Mouse (Mus musculus): ENCODE data around the gene Slc12a8. TPM values are rescaled to one million over a fixed set of nuclear protein-coding genes. Genes with fewer than 3 reads are reported as not detected.
A peak's percentile ranks its signal among the peaks of the same experiment; 100 is the strongest.

The Slc12a8 gene
- total RNA-seq, 2 experiments from 2014 or later, result not detected

GRCm38 (mm10) chr16:33537499-33538225 lies 20.5 kb downstream of the Slc12a8 start:
- no peak for ATAC-seq (ENCODE audit: poor library complexity, severe bottlenecking)

GRCm38 (mm10) chr16:33544346-33544745 lies 27.2 kb downstream of the Slc12a8 start:
- no peak for ATAC-seq (ENCODE audit: poor library complexity, severe bottlenecking)

- ATAC-seq (ENCODE audit: poor library complexity, severe bottlenecking), result no peak
Observed at GRCm38 (mm10) chr16:33545530-33545929, 28.4 kb downstream of the Slc12a8 start.

GRCm38 (mm10) chr16:33553689-33554342 lies 36.7 kb downstream of the Slc12a8 start:
- ATAC-seq (ENCODE audit: poor library complexity, severe bottlenecking), result no peak

- ATAC-seq (ENCODE audit: poor library complexity, severe bottlenecking), result no peak
Observed at GRCm38 (mm10) chr16:33558121-33558520, 41.0 kb downstream of the Slc12a8 start.

GRCm38 (mm10) chr16:33560281-33560680 lies 43.2 kb downstream of the Slc12a8 start:
- peak; percentile 82 for ATAC-seq (ENCODE audit: poor library complexity, severe bottlenecking)

DNA sequence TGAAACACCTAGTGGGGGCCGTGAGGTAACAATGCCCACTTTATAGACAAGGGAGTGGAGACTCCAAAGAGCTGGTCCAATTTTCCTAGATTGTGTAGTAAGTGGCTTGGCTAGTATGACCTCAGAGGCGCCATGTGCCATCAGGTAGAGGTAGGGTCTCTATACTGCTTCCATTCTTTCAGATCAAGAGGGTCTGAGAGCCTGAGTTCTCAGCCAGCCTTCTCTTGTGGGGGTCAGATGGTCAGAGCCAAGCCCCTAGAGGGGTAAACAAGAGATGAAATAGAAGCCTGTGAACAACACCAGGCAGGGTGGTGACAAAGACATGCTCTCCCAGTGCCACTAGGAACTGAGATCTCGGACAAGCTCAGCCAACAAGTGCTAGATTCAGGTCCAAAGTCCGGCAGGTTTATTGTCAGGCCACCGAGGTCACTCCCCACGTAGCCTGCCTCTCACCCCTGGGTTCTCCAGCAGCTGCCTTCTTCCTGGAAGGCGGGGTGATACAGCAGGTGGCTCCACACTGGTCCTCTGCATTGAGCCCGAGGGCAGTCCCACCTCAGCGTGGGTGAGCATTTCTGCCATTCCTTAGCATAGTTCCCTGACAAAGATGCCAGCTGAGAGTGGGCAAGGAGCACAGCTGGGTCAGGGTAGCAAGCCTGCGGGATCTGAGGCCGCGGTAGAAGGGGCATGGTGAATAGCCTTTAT lies 44.3 kb downstream of the Slc12a8 start:
- no peak for ATAC-seq (ENCODE audit: poor library complexity, severe bottlenecking)

DNA sequence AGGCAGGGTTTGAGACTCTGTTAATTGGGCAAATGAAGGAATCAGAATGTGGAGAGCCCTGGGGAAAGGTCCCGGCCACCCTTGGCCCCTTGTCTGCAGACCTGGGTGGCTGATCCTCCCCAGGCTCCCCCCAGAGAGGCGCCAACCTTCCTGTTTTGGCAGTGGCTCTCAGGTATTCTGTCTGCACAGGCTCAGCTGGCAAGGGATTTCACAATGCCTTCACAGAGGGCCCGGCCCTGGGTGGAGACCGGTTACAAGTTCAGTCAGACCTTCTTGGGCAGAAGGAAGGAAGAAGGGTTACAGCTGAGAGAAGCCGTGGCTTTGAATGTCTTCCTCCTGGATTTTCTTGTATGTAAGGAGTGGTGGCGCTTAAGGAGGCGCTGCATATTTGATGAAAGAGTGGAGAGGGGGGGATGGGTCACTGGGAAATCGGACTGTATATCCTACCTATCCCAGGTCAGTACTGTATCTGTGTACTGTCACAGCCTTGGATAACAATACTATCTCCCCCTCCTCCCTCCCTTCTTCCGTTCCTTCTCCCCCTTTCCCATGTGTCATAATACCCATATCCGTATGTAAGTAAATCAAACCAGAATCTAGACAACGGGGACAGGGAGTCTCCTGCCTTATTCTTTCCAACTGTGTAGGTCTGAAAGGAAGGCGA lies 45.9 kb downstream of the Slc12a8 start:
- peak; percentile 72 for ATAC-seq (ENCODE audit: poor library complexity, severe bottlenecking)

DNA sequence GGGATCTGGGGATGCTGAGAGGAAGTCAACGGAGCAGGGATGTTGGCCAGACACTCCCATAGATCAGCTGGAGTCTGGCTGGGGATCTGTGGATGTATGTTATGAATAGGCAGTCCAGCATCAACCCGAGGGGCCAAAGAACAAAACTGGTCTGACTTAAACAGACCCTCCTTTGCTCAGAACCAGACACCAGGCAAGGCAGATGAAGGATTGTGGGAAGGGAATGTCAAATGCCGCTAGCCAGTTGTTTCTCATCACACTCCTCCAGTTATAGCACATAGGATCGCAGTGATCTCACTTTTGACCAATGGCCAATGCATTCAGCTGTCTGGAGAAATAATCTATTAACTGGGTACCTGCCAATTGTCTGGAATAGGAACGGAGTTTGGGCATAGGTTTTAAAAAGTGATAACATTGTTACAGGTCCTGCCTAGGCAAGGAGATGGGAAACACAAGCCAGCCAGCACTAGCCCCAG lies 46.4 kb downstream of the Slc12a8 start:
- ATAC-seq (ENCODE audit: poor library complexity, severe bottlenecking), result no peak

GRCm38 (mm10) chr16:33566467-33566866 lies 49.3 kb downstream of the Slc12a8 start:
- ATAC-seq (ENCODE audit: poor library complexity, severe bottlenecking), result no peak

GRCm38 (mm10) chr16:33567736-33568135 lies 50.6 kb downstream of the Slc12a8 start:
- no peak for ATAC-seq (ENCODE audit: poor library complexity, severe bottlenecking)

DNA sequence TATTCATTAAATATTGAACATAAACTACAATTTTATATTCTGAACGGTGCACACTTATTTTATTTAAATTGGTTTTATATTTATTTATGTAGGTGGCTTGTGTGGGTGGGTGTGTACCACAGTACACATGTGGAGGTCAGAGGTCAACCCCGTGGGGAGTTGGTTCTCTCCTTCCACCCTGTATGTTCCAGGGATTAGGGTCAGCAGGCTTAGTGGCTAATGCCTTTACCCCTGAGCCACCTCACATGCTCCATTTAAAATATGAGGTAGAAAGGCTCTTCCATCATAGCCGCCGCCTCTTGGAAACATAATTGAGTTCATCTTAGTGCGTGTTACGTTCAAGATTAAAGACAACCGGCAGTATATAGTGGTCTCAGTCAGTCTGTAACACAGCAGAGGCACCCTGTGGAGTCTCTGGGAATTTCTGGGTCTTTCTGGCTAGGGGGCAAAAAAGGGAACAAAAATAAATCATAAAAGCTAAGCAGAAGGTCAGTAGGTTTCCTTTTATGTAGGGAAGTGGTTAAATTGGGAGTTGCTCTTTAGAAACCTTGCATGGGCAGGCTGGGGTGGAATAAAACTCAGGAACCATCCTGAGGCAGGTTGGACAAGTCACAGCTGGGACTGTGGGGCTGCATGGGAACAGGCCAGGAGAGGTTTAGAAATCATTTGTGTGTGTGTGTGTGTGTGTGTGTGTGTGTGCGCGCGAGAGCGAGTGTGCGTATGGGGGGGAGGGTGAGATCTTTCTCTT lies 51.3 kb downstream of the Slc12a8 start:
- ATAC-seq (ENCODE audit: poor library complexity, severe bottlenecking), result peak; percentile 64

GRCm38 (mm10) chr16:33572646-33573045 lies 55.5 kb downstream of the Slc12a8 start:
- no peak for ATAC-seq (ENCODE audit: poor library complexity, severe bottlenecking)

- peak; percentile 59 for ATAC-seq (ENCODE audit: poor library complexity, severe bottlenecking)
Observed at GRCm38 (mm10) chr16:33573703-33574102, 56.6 kb downstream of the Slc12a8 start.

DNA sequence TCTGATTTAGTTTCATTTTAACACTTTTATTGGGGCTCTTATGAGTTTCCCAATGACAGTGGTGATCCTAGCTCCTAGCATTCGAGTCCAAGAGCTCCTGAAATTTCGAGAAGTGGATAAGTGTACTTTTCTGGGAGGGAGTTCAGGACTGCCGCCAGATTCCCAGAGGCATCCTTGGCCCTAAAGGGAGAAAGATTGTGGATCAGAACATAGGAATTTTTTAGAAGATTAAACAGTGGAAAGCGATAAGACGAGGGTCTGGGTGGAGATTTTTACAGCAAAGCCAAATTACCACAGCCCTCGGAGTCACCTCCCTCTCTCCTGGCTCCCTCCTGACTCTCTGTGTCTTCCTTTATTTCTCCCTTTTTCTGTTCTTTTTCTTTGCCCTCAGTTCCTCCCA lies 58.6 kb downstream of the Slc12a8 start:
- ATAC-seq (ENCODE audit: poor library complexity, severe bottlenecking), result no peak

GRCm38 (mm10) chr16:33576271-33577189 lies 59.4 kb downstream of the Slc12a8 start:
- ATAC-seq (ENCODE audit: poor library complexity, severe bottlenecking), result no peak

GRCm38 (mm10) chr16:33578462-33578861 lies 61.3 kb downstream of the Slc12a8 start:
- no peak for ATAC-seq (ENCODE audit: poor library complexity, severe bottlenecking)

- no peak for ATAC-seq (ENCODE audit: poor library complexity, severe bottlenecking)
Observed at GRCm38 (mm10) chr16:33580331-33580730, 63.2 kb downstream of the Slc12a8 start.

DNA sequence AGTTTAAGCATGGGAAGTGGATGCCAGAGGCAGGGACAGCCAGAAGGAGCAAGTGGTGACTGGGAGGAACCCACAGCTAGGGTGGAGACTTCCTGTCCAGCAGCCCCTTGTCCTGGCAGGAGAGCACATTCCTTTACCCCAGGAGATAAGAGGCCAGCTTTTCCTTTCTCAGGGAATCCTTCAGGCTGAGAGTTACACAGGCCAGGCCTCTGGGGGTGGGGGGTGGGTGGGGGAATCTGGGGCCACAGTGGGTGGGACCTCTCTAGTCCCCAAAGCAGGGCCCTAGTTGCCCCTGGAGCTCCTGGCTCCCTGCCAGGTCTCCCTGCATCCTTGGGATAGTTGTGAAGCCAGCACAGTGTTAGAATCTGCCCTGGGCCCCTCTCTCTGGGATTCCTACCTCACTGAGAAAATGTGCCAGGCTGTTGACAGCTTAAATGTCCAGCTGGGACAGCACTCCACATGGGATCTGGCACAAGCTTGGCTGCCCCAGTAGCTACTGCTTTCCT lies 63.7 kb downstream of the Slc12a8 start:
- no peak for ATAC-seq (ENCODE audit: poor library complexity, severe bottlenecking)
